Mouse (Mus musculus): ENCODE measurements around the gene Bhlhe40. TPM values are rescaled to one million over a fixed set of nuclear protein-coding genes. Genes with fewer than 3 reads are reported as not detected.

Gene Bhlhe40
- total RNA-seq, 2 experiments from 2014 or later: 70.0 to 98.6 TPM

GRCm38 (mm10) chr6:108688344-108688743 lies 27.9 kb downstream of the Bhlhe40 start:
- DNase-seq (ENCODE audit: low spot score): no peak

DNA sequence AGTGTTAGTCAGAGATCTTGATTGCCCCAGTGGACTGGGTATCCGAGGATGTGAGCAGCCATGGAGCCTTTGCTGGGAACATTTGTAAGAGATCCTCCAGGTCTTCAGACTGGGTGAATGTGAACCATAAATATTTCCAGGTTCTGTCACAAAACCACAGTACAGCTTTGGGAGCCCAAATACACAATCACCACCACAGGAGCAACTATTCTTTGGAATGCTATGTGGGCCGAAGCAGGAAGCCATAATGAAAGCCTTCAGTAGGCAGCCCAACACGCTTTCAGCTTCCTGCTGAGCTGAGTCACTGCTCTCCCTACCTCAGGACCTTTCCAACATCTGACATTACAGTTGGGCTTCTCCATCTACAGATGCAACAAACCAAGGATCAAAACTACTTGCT lies 32.6 kb downstream of the Bhlhe40 start:
- DNase-seq (ENCODE audit: low spot score): no peak

GRCm38 (mm10) chr6:108694965-108695724 lies 34.7 kb downstream of the Bhlhe40 start:
- no peak for DNase-seq (ENCODE audit: low spot score)

DNA sequence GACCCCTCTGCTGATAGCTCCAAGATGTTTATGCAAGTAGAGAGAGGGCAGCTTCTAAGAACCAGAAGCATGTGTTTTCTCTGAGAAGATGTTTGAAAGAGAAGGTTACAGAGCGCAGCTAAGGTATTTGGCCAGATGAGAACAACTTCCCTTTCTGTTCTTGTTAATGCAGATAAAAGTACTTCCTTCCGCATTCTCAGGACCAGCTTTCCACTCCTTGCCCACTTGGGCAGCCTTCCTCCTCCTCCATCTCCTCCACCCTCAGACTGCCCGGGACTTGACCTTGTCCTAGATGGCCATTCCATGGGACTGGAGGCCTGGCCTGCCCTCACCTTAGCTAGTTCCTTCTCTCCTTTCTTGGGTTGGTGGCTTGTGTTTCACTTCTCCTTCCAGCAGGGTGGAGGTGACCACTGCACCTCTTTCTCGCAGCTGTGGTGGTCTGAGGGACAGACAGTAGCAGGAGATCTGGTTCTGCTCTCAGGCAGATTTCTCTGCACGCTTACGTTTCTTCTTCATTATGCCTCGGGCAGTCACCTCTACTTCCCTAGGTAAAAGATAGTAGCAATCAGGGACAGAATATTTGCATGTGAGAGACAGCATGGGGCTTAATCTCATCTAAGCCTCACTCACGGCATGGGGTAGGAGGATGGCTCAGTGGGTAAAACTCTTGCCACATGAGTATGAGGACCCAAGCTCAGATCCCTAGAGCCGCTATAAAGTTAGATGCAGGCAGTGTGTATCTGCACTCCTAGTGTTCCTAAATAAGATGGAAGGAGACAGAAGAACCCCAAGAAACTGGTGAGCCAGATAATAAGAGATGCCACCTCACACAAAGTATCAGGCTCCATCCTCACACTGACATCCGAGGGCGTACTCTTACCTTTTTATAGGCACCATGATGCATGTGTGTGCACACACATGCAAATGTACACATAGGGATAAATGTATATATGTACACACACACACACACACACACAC lies 35.7 kb downstream of the Bhlhe40 start:
- no peak for DNase-seq (ENCODE audit: low spot score)

GRCm38 (mm10) chr6:108696822-108697202 lies 36.4 kb downstream of the Bhlhe40 start:
- no peak for DNase-seq (ENCODE audit: low spot score)

GRCm38 (mm10) chr6:108697345-108697744 lies 36.9 kb downstream of the Bhlhe40 start:
- DNase-seq (ENCODE audit: low spot score): no peak

GRCm38 (mm10) chr6:108698343-108698870 lies 38.0 kb downstream of the Bhlhe40 start:
- no peak for DNase-seq (ENCODE audit: low spot score)

DNA sequence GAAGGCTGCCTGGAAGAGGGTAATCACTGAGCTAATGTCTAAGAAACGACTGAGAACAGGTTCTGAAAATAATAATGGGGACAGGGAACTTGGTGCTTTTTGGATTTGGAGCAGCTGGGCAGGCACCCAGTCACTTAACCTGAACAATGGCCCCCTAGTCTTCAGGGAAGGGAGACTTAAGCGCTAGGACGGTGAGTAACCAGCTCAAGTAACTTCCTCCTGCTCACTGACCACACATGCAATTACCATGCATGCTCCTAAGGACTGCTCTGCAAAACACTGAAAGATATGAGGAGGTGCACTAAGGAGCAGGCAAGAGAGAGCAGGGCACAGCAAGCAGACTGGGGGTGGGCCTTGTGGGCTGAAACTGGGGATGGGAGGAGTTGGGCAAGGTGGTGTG lies 39.2 kb downstream of the Bhlhe40 start:
- no peak for DNase-seq (ENCODE audit: low spot score)

DNA sequence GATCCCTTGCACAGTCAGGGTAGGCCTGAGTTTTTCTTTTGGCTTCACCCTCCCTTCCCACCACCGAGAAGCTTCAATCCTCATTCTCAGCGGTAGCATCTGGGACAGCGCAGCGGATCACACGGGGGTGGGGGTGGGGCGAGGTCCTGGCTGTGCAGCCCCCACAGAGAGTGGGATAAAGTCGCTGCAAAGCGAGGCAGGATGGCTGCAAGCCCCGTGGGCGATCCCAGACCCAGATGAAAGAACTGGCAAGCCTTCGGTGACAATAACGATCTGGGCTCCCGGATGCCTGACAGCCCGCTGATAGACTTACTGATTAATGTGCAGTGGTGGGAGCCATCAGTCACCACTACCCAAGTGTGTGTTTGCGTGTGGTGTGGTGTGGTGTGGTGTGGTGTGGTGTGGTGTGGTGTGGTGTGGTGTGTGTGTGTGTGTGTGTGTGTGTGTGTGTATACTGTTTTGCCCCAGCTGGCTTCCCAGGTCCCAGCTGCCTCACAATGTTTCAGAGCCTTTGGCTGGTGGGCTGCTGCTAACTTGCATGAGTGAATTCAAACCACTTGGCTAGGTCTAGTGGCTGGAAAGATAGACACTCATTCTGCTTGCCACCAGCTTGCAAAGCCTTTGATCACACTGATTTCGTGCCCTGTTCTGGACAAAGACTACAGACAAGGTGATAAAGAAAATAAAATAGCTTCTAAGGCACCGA lies 40.4 kb downstream of the Bhlhe40 start:
- no peak for DNase-seq (ENCODE audit: low spot score)

DNA sequence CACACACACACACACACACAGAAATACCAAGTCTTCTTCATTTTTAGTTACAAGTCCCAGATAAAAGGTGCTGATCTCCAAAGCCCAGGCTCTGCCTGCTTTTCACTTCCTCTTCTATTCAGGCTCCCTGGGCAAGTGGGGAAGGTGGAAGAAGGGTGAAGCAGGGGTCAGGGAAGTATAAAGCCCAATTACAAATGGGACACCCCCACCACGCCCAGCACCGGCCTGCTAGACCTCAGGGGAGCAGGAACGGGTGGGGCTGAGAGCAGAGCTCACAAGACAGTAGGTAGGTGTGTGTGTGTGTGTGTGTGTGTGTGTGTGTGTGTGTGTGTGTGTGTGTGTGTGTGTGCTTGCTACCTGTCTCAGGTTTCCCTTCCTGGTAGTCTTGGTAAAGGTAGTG lies 42.2 kb downstream of the Bhlhe40 start:
- DNase-seq (ENCODE audit: low spot score): no peak

GRCm38 (mm10) chr6:108703085-108703484 lies 42.7 kb downstream of the Bhlhe40 start:
- DNase-seq (ENCODE audit: low spot score): no peak

- no peak for DNase-seq (ENCODE audit: low spot score)
These were observed 44.1 kb downstream of the Bhlhe40 start for GRCm38 (mm10) chr6:108704316-108705080.

GRCm38 (mm10) chr6:108705957-108706356 lies 45.5 kb downstream of the Bhlhe40 start:
- DNase-seq (ENCODE audit: low spot score): no peak

- no peak for DNase-seq (ENCODE audit: low spot score)
These were observed 46.7 kb downstream of the Bhlhe40 start for GRCm38 (mm10) chr6:108706994-108707645.

DNA sequence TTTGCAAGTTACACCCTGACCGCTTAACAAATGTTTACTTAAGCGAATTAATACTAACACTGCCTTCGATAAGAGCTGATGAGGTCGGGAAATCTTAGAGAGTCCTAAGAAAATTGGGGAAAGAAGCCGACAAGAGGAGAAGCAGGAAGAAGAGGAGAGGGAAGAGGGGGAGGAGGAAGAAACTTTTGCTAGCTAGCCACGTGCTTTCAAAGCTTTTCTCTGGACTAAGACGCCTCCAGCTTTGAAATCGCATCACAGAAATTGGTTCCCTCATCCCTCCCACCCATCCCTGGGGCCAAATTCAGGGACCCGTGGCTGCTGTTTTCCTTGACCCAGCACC lies 48.7 kb downstream of the Bhlhe40 start:
- no peak for DNase-seq (ENCODE audit: low spot score)

- peak; percentile 90 for DNase-seq (ENCODE audit: low spot score)
These were observed 49.2 kb downstream of the Bhlhe40 start for GRCm38 (mm10) chr6:108709471-108710231.

DNA sequence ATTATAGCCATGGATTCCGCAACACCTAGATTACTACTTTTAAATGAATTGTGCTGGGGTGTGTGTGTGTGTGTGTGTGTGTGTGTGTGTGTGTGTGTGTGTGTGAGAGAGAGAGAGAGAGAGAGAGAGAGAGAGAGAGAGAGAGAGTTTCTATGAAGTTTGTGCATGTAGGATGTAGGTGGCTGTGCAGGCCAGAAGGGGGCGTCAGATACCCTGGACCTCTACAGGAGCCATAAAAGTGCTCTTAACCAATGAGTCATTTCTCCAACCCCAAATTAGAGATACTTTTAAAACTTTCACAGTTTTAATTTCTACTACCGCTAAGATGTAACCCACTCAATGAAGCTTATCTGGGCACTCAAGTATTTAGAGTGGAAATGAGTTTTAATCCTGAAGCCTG lies 50.2 kb downstream of the Bhlhe40 start:
- DNase-seq (ENCODE audit: low spot score): no peak

GRCm38 (mm10) chr6:108711192-108711964 lies 50.9 kb downstream of the Bhlhe40 start:
- no peak for DNase-seq (ENCODE audit: low spot score)

DNA sequence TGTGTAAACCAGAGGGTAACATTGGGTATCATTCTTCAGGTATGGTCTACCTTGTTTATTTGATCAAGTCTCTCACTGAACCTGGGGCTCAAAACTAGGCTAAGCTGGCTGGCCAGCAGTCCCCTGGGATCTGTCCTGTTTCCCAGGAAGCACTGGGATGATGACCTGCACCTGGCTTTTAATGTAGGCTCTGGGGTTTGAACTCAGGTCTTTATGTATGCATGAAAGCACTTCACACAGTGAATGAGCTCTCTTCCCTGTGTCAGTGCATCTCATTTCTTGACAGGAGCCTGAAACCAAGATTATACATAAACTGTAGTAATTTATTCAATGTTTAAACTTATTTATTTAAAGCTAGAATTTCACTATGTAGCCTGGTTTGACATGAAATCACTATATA lies 51.7 kb downstream of the Bhlhe40 start:
- no peak for DNase-seq (ENCODE audit: low spot score)
